Mouse (Mus musculus) embryonic facial prominence, embryonic 14.5 days (tissue): Measurements from ENCODE around the gene Nedd4. TPM values are rescaled to one million over a fixed set of nuclear protein-coding genes. Genes with fewer than 3 reads are reported as not detected.
"Not testable (repeated sequence)": the region's sequence is repeated elsewhere in the genome, so short reads cannot be mapped to it uniquely, and the experiment has no call there.

Experiments used
- ATAC-seq: fragments of 200-750 bp; cut with Nextera tagmentation; 2 replicates; pipeline ENCODE4 v1.8.0; 2017; ENCODE audit warnings: low read depth, moderate number of reproducible peaks, moderate TSS enrichment
- DNase-seq: peaks from one replicate; pipeline ENCODE4 v3.0.0-alpha.2; 2015; ENCODE audit warnings: low spot score
- H3K27ac ChIP-seq: fragments of 300-500 bp; sonication (generic); replicated peaks from 2 replicates; pipeline ENCODE4 v1.5.1; 2014; ENCODE audit warnings: low read depth, mild to moderate bottlenecking, low read length, moderate library complexity
- H3K27me3 ChIP-seq: fragments of 300-500 bp; sonication (generic); replicated peaks from 2 replicates; pipeline ENCODE4 v1.6.1; 2014; ENCODE audit warnings: low read length; ENCODE audit not compliant: control insufficient read depth, insufficient read depth
- H3K36me3 ChIP-seq: fragments of 300-500 bp; sonication (generic); 2 replicates; pipeline ENCODE4 v1.6.1; 2014; ENCODE audit warnings: low read length, mixed read lengths; ENCODE audit not compliant: control insufficient read depth, insufficient read depth
- H3K4me1 ChIP-seq: fragments of 300-500 bp; sonication (generic); 2 replicates; pipeline ENCODE4 v1.6.1; 2014; ENCODE audit warnings: antibody characterized with exemption, low read length; ENCODE audit not compliant: control insufficient read depth, insufficient read depth
- H3K4me2 ChIP-seq: fragments of 300-500 bp; sonication (generic); 2 replicates; pipeline ENCODE4 v1.6.1; 2014; ENCODE audit warnings: low read depth, mild to moderate bottlenecking, low read length, moderate library complexity, mixed read lengths
- H3K4me3 ChIP-seq: fragments of 300-500 bp; sonication (generic); 2 replicates; pipeline ENCODE4 v1.5.1; 2014; ENCODE audit warnings: low read depth, mild to moderate bottlenecking, low read length
- H3K9ac ChIP-seq: fragments of 300-500 bp; sonication (generic); 2 replicates; pipeline ENCODE4 v1.6.1; 2014; ENCODE audit warnings: low read depth, mild to moderate bottlenecking, low read length, moderate library complexity, mixed read lengths
- H3K9me3 ChIP-seq: fragments of 300-500 bp; sonication (generic); 2 replicates; pipeline ENCODE4 v1.6.1; 2016; ENCODE audit warnings: low read length; ENCODE audit not compliant: control insufficient read depth
- WGBS: fragments of 180-500 bp; shearing (Covaris S2); extraction: QIAGEN DNeasy Blood & Tissue Kit; methylation state at CpG from one replicate; pipeline ENCODE4 v1.1.7; 2014; 5-methylcytosine and 5-hydroxymethylcytosine counted together
- polyA plus RNA-seq: library from polyadenylated mRNA; unstranded; fragments of >200 nt; fragmentation: Nextera tagmentation; extraction: Ambion mirVana; gene quantifications from 2 replicates; pipeline ENCODE4 v1.2.1, GENCODE M21; 2014

Nedd4 gene
- polyA plus RNA-seq, 1 experiment from 2014 or later, result 649 TPM

- Histone ChIP-seq H3K4me2 (no peak overlapping the region), H3K4me1 (0 out of 2 replicates have a peak, but pooled peaks cover 8% of the 10 kb centered on the region), H3K9ac (no peak overlapping the region), H3K4me3 (no peak overlapping the region), H3K27ac (no peak overlapping the region), H3K9me3 (no peaks in the 10 kb centered on the region), H3K36me3 (no peaks in the 10 kb centered on the region), H3K27me3 (no peaks in the 10 kb centered on the region)
- DNase-seq (peak; percentile 82), ATAC-seq (no peak)
Measured at GRCm38 (mm10) chr9:72635134-72635533, 27.0 kb upstream of the Nedd4 start.

DNA sequence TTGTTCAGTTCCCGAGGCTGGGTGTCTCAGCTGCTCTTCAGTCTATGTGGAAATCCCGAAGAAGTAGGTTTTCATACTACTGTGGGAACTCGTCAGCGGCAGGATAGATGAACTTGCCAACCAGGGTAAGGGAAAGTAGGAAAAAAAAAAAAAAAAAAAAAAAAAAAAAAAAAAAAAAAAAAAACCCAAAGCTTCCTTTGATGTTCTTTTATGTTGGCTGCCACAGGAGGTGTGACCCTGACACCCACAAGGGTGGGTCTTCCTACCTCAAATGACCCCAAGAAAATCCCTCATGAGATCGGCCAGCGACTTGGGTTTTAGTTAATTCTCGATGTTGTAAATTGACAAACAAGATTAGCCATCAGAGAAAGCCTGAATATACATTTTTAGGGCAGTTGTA lies 25.6 kb upstream of the Nedd4 start:
- ATAC-seq, result no peak
- H3K36me3 ChIP-seq, result no peaks in the 10 kb centered on the region
- H3K4me1 ChIP-seq, result peaks cover 21% of the 10 kb centered on the region
- no peak for DNase-seq
- H3K9me3 ChIP-seq, result no peaks in the 10 kb centered on the region
- 86% methylated on average over 7 of the region's 7 CpGs for WGBS
- H3K27ac ChIP-seq, result no peak overlapping the region
- H3K4me3 ChIP-seq, result no peak overlapping the region
- no peak overlapping the region for H3K9ac ChIP-seq
- H3K4me2 ChIP-seq, result no peak overlapping the region
- no peaks in the 10 kb centered on the region for H3K27me3 ChIP-seq

- no peaks in the 10 kb centered on the region for H3K27me3 ChIP-seq
- WGBS, result 73% methylated on average over 8 of the region's 8 CpGs
Measured at GRCm38 (mm10) chr9:72637243-72637642, 24.9 kb upstream of the Nedd4 start.

GRCm38 (mm10) chr9:72638951-72639842 lies 22.9 kb upstream of the Nedd4 start:
- H3K27me3 ChIP-seq, result no peaks in the 10 kb centered on the region
- WGBS, result 37% methylated on average over 9 of the region's 9 CpGs
- H3K36me3 ChIP-seq, result no peaks in the 10 kb centered on the region
- H3K4me1 ChIP-seq, result peaks cover 25% of the 10 kb centered on the region
- H3K27ac ChIP-seq, result peak overlapping the region; percentile 99
- peak overlapping the region; percentile 64 for H3K4me2 ChIP-seq
- DNase-seq, result peak; percentile 85
- H3K9me3 ChIP-seq, result no peaks in the 10 kb centered on the region
- peak; percentile 80 for ATAC-seq
- peak overlapping the region; percentile 65 for H3K9ac ChIP-seq
- peak overlapping the region; percentile 27 for H3K4me3 ChIP-seq

More at GRCm38 (mm10) chr9:72637243-72637642, 24.9 kb upstream of the Nedd4 start:
- no peak overlapping the region for H3K9ac ChIP-seq
- ATAC-seq (no peak), DNase-seq (no peak)
- H3K27ac ChIP-seq, result no peak overlapping the region
- H3K36me3 ChIP-seq, result no peaks in the 10 kb centered on the region
- H3K4me2 ChIP-seq, result no peak overlapping the region
- H3K4me1 ChIP-seq, result peaks cover 21% of the 10 kb centered on the region
- no peaks in the 10 kb centered on the region for H3K9me3 ChIP-seq
- no peak overlapping the region for H3K4me3 ChIP-seq

DNA sequence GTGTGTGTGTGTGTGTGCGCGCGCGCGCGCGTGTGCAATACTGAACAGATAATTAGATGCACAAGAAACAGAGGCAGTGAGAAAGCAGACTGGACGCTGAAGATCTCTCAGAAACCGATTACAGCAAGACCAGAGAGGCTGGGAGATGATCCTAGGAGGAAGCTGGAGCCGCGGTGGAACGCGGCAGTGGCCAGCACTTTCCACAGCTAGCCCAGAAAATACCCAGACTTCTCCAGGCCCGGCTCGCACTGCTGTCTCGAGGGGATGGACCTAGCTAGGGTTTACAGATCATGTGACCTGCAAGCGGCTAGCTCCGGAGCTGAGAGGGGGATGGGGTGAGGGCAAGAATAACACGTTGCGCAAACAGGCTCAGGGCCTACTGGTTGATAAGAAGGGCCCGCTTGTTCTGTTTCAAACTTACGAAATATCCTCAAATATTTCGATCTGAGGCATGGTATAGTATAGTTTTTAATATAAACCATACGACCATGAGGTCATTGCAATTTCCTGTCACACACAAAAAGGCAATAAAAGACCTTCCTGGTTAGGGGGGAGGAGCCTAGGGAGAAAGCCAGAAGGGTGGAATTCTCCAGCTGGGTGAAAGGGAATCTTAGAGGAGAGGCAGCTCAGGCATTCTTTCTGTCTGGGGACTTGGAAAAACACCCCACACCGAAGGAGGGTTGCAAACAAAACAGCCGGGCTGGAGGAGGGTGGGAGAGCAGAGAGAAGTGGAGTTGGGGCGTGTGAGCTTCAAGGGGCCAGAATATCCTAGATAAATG lies 22.1 kb upstream of the Nedd4 start:
- peak overlapping the region; percentile 27 for H3K4me3 ChIP-seq
- H3K9me3 ChIP-seq, result no peaks in the 10 kb centered on the region
- no peaks in the 10 kb centered on the region for H3K27me3 ChIP-seq
- H3K36me3 ChIP-seq, result no peaks in the 10 kb centered on the region
- H3K4me2 ChIP-seq, result peak overlapping the region; percentile 64
- peaks cover 29% of the 10 kb centered on the region for H3K4me1 ChIP-seq
- ATAC-seq (peak; percentile 94), DNase-seq (peak; percentile 96)
- H3K9ac ChIP-seq, result peak overlapping the region; percentile 65
- H3K27ac ChIP-seq, result peak overlapping the region; percentile 99
- under 1% methylated on average over 27 of the region's 27 CpGs for WGBS

- Histone ChIP-seq H3K4me1 (peaks cover 29% of the 10 kb centered on the region), H3K4me2 (peak overlapping the region; percentile 64), H3K27me3 (no peaks in the 10 kb centered on the region), H3K36me3 (no peaks in the 10 kb centered on the region), H3K27ac (peak overlapping the region; percentile 99), H3K9ac (peak overlapping the region; percentile 65), H3K4me3 (peak overlapping the region; percentile 27; the same call in 1 of the 2 replicates), H3K9me3 (no peaks in the 10 kb centered on the region)
- DNase-seq (no peak), ATAC-seq (peak; percentile 20; the same call in 1 of the 2 replicates)
- 10% methylated on average over 7 of the region's 7 CpGs for WGBS
Measured at GRCm38 (mm10) chr9:72640642-72641041, 21.5 kb upstream of the Nedd4 start.

DNA sequence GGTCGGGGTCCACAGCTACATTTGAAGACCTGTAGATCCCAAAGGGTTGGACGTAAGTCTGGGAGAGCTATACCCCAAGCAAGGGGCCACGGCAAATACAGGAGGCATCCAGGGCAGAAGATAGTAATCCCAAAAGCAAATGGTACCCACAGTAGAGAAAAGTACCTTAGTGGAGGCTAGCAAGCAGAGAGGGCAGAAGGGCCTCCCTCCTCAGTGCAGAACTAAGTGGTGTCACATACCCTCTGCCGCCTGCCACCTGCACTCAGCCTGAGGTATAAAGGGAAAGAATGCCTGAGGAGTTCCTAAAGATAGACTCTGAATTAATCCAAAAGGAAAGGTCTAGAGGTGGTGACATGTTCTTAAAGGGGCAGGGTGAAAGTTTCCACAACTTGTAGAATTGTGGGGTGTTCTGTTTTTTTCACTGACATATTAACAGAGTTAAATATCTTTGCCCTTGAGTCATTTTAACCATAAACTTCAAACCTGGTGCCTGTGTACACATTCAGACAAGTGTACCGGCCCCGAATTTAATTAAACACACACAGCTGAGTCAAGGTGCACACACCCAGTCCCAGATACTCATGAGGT lies 21.0 kb upstream of the Nedd4 start:
- H3K36me3 ChIP-seq, result no peaks in the 10 kb centered on the region
- no peak overlapping the region for H3K4me3 ChIP-seq
- no peak; the same call in 1 of the 2 replicates for ATAC-seq
- H3K4me1 ChIP-seq, result peaks cover 29% of the 10 kb centered on the region
- no peaks in the 10 kb centered on the region for H3K9me3 ChIP-seq
- H3K27ac ChIP-seq, result peak overlapping the region; percentile 99
- H3K4me2 ChIP-seq, result peak overlapping the region; percentile 64
- WGBS, result 41% methylated on average over 6 of the region's 6 CpGs
- H3K9ac ChIP-seq, result peak overlapping the region; percentile 65
- no peaks in the 10 kb centered on the region for H3K27me3 ChIP-seq
- no peak for DNase-seq

- whole genome bisulfite sequencing, result 85% methylated on average over 4 of the region's 4 CpGs
- not testable (repeated sequence) for ATAC-seq, H3K9ac ChIP-seq, H3K4me2 ChIP-seq, DNase-seq, H3K36me3 ChIP-seq, H3K27me3 ChIP-seq, H3K27ac ChIP-seq, H3K9me3 ChIP-seq, H3K4me3 ChIP-seq
- peaks cover 29% of the 10 kb centered on the region for H3K4me1 ChIP-seq
Measured at GRCm38 (mm10) chr9:72642756-72643447, 19.2 kb upstream of the Nedd4 start.
